Mouse (Mus musculus): Measurements from ENCODE around the gene Fhl3.

DNA sequence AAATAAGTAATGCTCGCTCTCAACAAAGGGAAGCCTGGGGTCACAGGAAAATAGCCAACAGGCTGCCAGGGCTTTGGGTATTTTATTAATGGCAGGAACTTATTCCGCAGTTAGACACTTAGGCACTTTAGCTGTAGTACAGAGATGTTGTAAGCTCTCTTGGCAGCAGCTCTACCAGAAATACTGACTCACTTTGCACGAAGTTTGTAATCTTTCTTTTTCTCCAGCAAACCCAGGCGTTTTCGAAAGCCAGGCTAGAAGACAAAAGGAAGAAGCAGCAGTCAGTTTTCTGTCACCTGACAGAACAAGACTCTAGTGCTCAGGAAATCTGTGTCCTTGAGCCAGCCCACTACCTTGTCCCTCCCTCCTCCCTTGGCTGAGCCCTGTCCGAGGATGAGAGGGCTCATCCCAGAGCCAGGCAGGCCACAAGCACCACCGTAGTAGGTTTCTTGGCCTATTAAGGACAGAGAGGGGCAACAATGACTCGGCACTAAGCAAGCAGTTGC lies 14.6 kb upstream of the Fhl3 start:
- TF ChIP-seq CTCF (IDR thresholded peaks at IDR 0.05; ENCODE audit: insufficient read depth, low read depth, low read length), result no peak
- no peak for TF ChIP-seq POLR2A (IDR thresholded peaks at IDR 0.05; ENCODE audit: insufficient read depth, low read depth, low read length)
